Mouse (Mus musculus) cortical plate, adult 2 months (tissue): ENCODE measurements around the gene Slc13a3.

ENCODE experiments used
- CTCF ChIP-seq: fragments of 200-500 bp; IDR thresholded peaks from 2 replicates; pipeline ENCODE4 v1.5.1; 2011; ENCODE audit warnings: mild to moderate bottlenecking, control low read depth, low read length; ENCODE audit not compliant: insufficient read depth; ENCODE audit errors: extremely low read depth
- POLR2A ChIP-seq: fragments of 200-500 bp; IDR thresholded peaks from 2 replicates; pipeline ENCODE4 v1.6.1; 2011; ENCODE audit warnings: mild to moderate bottlenecking, low read length, control low read depth; ENCODE audit not compliant: insufficient read depth; ENCODE audit errors: extremely low read depth

DNA sequence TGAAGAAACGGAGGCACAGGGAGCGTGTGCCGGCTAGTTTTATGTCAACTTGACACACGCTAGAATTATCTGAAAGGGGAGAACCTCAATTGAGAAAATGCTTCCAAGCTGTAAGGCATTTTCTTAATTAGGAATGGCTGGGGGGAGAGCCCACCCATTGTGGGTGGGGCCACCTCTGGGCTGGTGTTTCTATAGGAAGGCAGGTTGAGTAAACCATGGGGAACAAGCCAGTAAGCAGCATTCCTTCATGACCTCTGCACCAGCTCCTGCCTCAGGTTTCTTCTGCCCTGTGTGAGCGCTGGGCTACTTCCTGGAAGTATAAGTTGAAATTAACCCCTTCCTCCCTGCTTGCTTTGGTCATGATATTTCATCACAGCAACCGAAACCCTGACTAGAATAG is 57.2 kb downstream of the Slc13a3 start:
- TF ChIP-seq POLR2A (no peak), CTCF (no peak)
